Comparison of ENCODE assay signal across 22 mouse cellular contexts in genomic region chr5:67520251-67520650, GRCm38 (mm10).
"Had no signal": no experiment of that assay in that cellular context is flagged by ENCODE, and none has a peak within 500 bp of the region (broad histone marks: within the 10 kb centered on the region; RNA-seq: fewer than 3 reads in every experiment).

No protein-coding gene starts in this region.

- H3K9ac ChIP-seq: heart, embryonic 13.5 days; heart, embryonic 15.5 days; hindbrain, embryonic 13.5 days; hindbrain, embryonic 15.5 days; limb, embryonic 13.5 days; limb, embryonic 15.5 days; liver, embryonic 12.5 days had no signal

- H3K4me1 ChIP-seq: heart, embryonic 13.5 days; heart, embryonic 15.5 days; hindbrain, embryonic 13.5 days; hindbrain, embryonic 15.5 days; limb, embryonic 13.5 days; limb, embryonic 15.5 days; liver, embryonic 12.5 days had no signal

- H3K36me3 ChIP-seq: heart, embryonic 13.5 days; heart, embryonic 15.5 days; hindbrain, embryonic 13.5 days; hindbrain, embryonic 15.5 days; limb, embryonic 13.5 days; limb, embryonic 15.5 days; liver, embryonic 12.5 days had no signal

- H3K27ac ChIP-seq: gastrocnemius, adult 2 months; heart, embryonic 13.5 days; heart, embryonic 15.5 days; hindbrain, embryonic 13.5 days; hindbrain, embryonic 15.5 days; hindbrain, postnatal 0 days; layer of hippocampus, adult 2 months; limb, embryonic 13.5 days; limb, embryonic 15.5 days; liver, embryonic 12.5 days had no signal

- DNase-seq: gastrocnemius, adult 2 months; gastrocnemius, postnatal 10 days; gastrocnemius, postnatal 25 days; heart, adult 18-20 months; heart, postnatal 14 days; heart, postnatal 36 days; kidney, adult 18-20 months; kidney, adult 8-10 months; kidney, postnatal 10 days; kidney, postnatal 25 days; kidney, postnatal 4 days; left cerebral cortex, postnatal 4 days had no signal

- H3K27me3 ChIP-seq: heart, embryonic 13.5 days; heart, embryonic 15.5 days; hindbrain, embryonic 13.5 days; hindbrain, embryonic 15.5 days; limb, embryonic 13.5 days; limb, embryonic 15.5 days; liver, embryonic 12.5 days had no signal

- H3K4me3 ChIP-seq: gastrocnemius, adult 2 months; heart, embryonic 13.5 days; heart, embryonic 15.5 days; hindbrain, embryonic 13.5 days; hindbrain, embryonic 15.5 days; layer of hippocampus, adult 2 months; limb, embryonic 13.5 days; limb, embryonic 15.5 days; liver, embryonic 12.5 days had no signal

- ATAC-seq: hindbrain, postnatal 0 days; liver, embryonic 12.5 days had no signal

- H3K4me2 ChIP-seq: heart, embryonic 11.5 days; heart, embryonic 13.5 days; heart, embryonic 15.5 days; hindbrain, embryonic 13.5 days; hindbrain, embryonic 15.5 days; limb, embryonic 13.5 days; limb, embryonic 15.5 days; liver, embryonic 12.5 days had no signal

- H3K9me3 ChIP-seq: heart, embryonic 15.5 days; hindbrain, embryonic 13.5 days; hindbrain, embryonic 15.5 days; limb, embryonic 13.5 days; limb, embryonic 15.5 days; liver, embryonic 12.5 days had no signal
